ENCODE assay signal across 11 mouse cellular contexts in genomic region chr3:101646806-101647205, GRCm38 (mm10).
"Had no signal": no experiment of that assay in that cellular context is flagged by ENCODE, and none has a peak within 500 bp of the region (broad histone marks: within the 10 kb centered on the region; RNA-seq: fewer than 3 reads in every experiment).

No protein-coding gene starts in this region.

- H3K36me3 ChIP-seq: limb, embryonic 10.5 days; liver, embryonic 12.5 days; neural tube, embryonic 13.5 days had no signal

- H3K9me3 ChIP-seq: limb, embryonic 10.5 days; liver, embryonic 12.5 days; neural tube, embryonic 13.5 days had no signal

- ATAC-seq: liver, embryonic 12.5 days; midbrain, embryonic 16.5 days had no signal

- H3K4me2 ChIP-seq: liver, embryonic 12.5 days; lung, embryonic 14.5 days; midbrain, embryonic 11.5 days; neural tube, embryonic 13.5 days had no signal

- DNase-seq: lung, embryonic 14.5 days; lung, postnatal 10 days; lung, postnatal 4 days; right cerebral cortex, adult 18-20 months; right cerebral cortex, postnatal 25 days had no signal

- H3K4me1 ChIP-seq: limb, embryonic 10.5 days; liver, embryonic 12.5 days; neural tube, embryonic 13.5 days had no signal

- H3K9ac ChIP-seq: liver, embryonic 12.5 days; lung, embryonic 14.5 days; neural tube, embryonic 13.5 days had no signal

- H3K27ac ChIP-seq: left cerebral cortex, adult 2 months; limb, embryonic 10.5 days; liver, embryonic 12.5 days; neural tube, embryonic 13.5 days had no signal

- H3K4me3 ChIP-seq: left cerebral cortex, adult 2 months; limb, embryonic 10.5 days; liver, embryonic 12.5 days; neural tube, embryonic 13.5 days had no signal

- H3K27me3 ChIP-seq: liver, embryonic 12.5 days; neural tube, embryonic 13.5 days had no signal
